Mouse (Mus musculus): ENCODE measurements around the gene S1pr5. TPM values are rescaled to one million over a fixed set of nuclear protein-coding genes. Genes with fewer than 3 reads are reported as not detected.
"Not testable (repeated sequence)": the region's sequence is repeated elsewhere in the genome, so short reads cannot be mapped to it uniquely, and the experiment has no call there.

S1pr5 gene
- total RNA-seq, 2 experiments from 2014 or later = 0.50 to 1.0 TPM

DNA sequence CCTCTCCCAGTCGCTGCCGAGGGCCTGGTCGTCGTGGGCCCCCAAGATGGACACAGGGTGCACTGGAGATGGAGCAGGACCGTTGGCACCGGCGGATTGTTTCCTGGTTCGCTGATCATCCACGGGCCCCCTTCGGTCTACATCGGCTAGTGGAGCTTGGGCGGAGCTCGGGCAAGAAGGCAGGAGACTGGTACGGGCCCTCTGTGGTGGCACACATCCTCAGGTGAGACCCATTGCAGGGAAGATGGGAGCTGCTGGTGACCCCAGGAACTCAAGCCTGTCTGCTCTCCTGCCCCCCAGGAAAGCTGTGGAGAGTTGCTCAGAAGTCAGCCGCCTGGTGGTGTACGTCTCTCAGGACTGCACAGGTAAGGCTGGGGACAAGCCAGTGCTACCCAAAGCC, 20.1 kb upstream of the S1pr5 start:
- no peak for DNase-seq (ENCODE audit: low spot score in 2 of 2)

DNA sequence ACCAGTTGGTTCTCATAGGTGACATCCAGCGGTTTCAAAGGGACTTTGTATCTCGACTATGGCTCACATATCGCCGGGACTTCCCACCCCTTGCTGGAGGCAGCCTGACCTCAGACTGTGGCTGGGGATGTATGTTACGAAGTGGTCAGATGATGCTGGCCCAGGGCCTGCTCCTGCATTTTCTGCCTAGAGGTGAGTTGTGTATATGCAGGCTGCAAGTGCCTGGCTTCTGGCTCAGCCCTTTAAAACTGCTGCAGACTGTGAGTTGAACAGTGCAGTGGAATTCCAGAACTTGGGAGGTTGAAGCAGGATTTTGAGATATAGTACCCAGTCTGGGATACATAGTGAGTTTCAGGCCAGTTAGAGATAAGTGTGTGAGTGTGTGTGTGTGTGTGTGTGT, 18.6 kb upstream of the S1pr5 start:
- no peak for DNase-seq (ENCODE audit: low spot score in 2 of 2)

DNA sequence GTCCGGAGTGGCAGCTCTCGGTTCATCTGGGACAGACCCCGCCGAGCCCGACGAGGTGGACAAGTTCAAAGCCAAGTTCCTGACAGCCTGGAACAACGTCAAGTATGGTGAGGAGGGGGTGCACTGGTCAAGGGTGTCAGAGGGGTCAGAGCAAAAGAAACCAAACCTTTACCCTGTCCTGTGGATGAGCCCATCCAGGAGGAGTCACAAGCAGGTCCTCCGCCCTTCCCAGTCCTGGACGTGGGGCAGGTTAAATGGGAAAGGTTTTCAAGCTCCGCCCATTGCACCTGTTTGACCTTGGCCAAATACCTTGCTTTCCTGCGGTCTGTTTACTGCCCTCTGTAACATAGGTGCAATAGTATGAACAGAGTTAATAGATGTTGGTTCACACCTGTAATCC, 17.4 kb upstream of the S1pr5 start:
- no peak for DNase-seq (ENCODE audit: low spot score in 2 of 2)

DNA sequence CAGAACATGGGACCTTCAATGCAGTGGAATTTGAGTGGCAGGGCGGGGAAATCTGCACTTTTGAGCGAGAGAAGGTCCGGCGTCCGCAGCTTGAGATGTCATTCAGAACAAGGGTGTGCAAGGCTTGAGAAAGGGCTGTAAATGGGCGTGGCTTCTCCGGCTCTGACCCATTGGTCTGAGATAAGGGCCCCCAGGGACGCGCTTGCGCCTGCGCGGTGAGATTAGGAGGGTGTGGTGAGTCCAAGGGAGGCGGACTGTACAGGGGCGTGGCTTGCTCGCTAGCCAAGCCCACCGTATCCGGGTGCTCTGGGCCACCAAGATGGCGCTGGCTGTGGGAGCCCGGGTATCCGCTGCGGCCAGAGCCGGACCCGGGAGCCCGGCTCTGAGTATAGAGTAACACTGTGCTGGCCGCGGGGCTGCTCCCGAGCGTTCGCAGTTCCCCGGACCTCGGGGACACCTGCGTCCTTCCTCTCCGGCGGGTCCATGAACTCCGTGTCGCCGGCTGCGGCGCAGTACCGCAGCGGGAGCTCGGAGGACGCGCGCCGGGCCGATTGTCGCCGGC, 16.8 kb upstream of the S1pr5 start, which contains the start of gene Atg4d:
Gene Atg4d, plus strand, starts transcription at position 294 of the 562 bp plus-strand sequence.
- DNase-seq (ENCODE audit: low spot score in 2 of 2) = peak; percentile 97

DNA sequence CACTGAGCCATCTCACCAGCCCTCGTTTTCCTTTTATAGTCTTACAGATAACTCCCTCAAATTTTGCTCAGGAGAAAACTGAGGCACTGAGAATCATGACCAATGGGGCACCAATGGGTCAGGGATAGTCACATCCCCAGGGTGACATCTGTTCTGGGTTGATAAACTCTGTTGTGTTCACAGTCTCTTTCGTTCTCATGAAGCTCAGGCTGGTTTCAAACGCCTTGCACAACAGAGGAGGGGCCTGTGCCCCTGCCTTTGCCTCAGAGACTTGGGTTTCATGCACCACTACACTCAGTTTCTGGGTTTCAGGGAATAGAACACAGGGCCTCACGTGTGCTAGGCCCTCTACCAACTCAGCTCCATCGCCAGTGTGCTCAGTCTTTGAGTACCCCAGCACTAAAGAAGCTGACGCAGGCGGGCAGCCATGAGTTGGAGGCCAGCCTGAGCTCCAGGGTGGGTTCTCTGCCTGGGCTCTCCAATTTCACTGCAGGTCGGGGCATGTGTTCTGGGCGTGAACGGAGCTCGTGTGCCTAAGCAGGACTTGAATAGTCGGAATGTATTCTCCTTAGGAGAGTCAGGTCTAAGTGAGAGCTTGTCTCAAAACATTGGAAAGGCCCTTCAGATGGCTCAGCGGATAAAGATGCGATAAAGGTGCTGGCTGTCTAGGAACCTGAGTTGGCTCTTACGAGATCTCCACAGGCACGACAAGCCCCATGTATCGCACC, 16.2 kb upstream of the S1pr5 start:
- no peak for DNase-seq (ENCODE audit: low spot score in 2 of 2)

DNA sequence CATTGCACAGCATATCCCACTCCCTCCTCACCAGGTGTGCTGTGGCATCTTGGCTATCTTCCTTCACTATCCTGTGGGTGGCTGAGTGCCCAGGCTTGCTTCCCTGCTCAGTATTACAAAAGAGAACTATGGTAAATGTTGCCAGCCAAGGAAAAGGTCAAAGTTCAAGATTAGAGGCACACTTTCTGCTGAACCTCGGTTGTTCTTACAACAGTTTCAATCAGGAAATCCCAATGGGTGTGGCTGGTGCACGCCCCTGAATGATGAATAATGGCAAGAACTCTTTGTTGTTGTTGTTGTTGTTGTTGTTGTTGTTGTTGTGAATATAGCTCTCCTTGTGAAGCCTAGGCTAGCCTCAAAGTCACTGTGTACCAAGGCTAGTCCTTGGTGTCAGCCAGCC, 13.6 kb upstream of the S1pr5 start:
- DNase-seq (ENCODE audit: low spot score in 2 of 2) = no peak

DNA sequence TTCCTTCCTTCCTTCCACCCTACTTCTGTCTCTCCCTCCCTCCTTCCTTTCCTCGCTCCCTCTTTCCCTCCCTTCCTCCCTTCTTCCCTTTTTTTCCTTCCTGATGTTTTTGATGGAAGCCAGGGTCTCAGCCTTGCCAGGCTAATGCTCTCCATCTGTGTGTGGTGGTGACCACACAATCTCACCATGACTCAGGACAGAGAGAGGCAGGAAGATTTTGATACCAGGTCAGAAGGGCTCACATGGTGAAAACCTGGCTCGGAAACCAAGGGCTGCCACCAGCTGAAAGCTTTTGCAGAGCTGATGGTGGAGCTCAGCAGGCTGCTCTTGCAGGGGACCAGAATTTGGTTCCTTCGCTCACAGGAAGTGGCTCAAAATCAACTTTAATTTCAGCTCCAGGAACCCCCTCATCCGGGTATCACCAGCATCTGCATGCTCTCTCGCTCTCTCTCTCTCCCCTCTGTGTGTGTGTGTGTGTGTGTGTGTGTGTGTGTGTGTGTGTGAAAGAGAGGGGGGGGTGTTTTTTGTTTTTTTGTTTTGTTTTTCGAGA, 12.3 kb upstream of the S1pr5 start:
- no peak for DNase-seq (ENCODE audit: low spot score in 2 of 2)

DNA sequence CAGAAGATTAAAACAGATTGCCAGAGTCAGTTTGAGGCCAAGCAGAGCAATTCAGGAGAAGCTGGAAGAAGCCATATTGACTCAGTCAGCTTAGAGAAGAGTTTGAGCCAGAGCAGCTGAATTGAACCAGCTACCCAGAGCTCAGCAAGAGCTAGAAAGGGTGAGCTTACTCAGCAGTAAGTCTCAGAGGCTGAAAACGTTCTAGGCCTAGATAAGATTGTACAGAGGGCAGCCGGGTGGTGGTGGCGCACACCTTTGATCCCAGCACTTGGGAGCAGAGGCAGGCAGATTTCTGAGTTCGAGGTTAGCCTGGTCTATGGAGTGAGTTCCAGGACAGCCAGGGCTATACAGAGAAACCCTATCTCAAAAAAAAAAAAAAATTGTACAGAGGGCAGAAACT, 8.1 kb upstream of the S1pr5 start:
- DNase-seq (ENCODE audit: low spot score in 2 of 2) = not testable (repeated sequence)

DNA sequence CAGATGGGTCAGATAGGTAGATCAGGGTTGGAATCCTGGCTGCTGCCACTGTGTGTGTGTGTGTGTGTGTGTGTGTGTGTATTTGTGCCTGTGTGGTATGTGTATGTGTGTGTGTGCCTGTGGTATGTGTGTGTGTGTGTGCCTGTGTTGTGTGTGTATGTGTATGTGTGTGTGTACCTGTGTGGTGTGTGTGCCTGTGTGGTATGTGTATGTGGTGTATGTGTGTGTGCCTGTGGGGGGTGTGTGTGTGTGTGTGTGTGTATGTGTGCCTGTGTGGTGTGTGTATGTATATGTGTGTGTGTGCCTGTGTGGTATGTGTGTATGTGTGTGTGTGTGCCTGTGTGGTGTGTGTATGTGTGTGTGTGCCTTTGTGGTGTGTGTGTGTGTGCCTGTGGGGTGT, 6.4 kb upstream of the S1pr5 start:
- DNase-seq (ENCODE audit: low spot score in 2 of 2) = no peak

DNA sequence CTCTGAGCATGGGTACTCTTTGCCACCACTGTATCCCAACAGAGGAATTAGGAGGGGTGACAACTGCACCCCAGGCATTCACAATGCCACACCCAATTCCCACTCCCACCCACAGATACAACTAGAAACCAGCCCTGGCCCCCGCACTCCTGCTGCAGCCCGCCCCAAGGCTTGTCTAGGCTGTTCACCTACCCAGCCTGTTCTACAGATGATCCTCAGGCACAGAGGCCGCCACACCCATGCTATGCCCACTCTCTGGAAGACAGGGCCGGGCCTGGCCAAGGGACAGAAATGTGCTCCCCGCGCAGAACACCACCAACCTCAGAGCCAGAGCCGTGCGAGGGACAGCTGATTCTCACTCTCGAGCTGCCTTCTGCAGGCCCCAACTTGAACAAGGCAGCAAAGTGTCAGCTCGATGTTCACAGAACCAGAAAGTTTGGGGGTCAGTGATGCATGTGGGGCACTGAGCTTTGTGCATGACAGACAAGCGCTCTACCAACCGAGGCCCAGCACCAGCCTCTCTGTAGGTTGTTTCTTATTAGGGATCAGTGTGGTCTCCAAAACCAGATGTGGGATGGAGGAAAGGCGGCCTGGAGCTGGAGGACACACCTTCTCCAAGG, 3.0 kb upstream of the S1pr5 start:
- no peak for DNase-seq (ENCODE audit: low spot score in 2 of 2)

DNA sequence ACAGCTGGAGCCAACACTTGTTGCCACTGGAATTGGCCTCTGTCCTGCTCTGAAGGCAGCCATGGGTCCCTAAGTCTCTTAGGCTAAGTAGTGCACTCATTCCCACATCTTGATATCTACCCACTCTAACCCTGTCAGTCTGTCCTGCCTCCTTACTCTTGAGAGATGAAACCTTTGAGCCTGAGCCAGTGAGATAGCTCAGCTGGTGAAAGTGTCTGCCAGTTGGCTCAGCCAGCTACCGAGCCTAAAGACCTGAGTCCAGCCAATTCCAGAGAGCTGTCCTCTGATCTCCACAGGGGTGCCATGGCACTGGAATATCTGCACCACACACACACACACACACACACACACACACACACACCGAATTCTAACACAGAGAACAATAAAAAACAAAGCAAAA, 2.3 kb upstream of the S1pr5 start:
- DNase-seq (ENCODE audit: low spot score in 2 of 2) = no peak

DNA sequence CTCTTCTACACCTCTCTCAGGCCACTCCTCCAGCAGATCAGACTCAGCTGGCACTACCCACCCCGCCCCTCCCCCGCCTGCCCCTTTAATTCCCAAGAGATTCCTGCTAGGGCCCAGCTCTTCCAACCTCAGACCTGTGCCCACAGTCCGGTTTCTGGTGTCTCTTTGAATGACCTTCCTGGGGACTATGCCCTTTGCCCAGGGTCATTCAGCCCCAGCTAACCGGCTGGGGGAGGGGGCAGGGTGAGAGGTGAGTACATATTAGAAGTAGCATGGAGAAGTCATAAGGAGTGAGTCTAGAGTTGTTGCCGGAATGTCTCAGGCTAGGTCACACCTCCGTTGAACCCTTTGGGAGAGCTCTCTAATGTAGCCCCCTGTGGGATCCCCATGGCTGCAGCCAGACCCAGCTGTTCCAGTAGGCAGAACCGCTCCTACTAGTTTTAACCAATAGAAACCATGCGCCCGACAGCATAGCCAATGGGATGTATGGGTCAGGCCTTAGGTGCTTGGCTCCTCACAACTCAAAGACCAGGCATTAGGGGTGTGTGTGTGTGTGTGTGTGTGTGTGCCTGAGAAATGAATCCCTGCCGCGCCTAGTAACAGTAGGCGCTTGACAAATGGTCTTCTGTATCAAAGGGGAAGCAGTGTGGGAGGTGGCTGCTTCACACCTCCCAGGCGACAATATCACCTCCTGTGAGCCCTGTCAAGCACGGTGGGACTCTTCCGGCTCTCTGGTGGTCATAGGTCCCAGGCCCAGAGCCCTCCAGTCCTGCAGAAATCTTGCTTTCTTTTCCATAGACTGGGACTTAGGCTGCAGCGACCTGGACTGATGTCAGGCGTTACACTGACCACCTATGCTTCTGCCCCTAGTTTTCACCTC, 1.6 kb upstream of the S1pr5 start:
- no peak for DNase-seq (ENCODE audit: low spot score in 2 of 2)

DNA sequence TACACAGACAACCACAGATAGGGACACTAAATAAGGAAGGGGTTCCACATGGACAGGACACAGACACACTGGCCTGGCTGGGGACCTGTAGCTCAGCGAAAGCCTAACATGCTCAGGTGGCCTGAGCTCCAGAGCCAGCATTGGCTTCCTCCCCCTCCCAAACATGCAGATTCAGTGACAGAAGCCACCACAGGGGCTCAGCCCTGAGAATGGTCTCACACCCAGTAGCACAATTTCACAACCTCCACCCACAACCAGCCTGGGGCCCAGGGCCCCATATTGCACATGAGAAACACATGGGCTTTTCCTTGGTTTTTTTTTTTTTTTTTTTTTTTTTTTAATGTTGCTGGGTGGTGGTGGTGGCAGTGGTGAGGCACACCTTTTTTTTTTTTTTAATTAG, 1.9 kb downstream of the S1pr5 start:
- DNase-seq (ENCODE audit: low spot score in 2 of 2) = no peak

DNA sequence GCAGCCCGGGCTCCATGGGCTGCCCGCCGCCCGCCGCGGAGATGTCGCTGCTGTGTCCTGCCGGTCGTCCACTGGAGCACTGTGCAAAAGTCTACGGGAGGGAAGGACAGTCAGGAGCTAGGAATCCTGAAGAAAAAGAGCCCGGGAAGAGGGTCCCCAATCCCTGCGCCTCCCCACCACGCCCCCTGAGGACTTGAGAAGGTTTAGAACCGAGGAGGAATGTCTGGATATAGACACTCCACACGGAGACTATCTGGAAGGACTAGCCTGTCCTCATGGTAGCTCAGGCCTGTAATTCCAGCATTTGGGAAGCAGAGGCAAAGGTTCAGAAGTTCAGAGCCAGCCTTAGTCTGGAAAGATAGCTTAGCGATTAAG, 3.1 kb downstream of the S1pr5 start:
- no peak for DNase-seq (ENCODE audit: low spot score in 2 of 2)

DNA sequence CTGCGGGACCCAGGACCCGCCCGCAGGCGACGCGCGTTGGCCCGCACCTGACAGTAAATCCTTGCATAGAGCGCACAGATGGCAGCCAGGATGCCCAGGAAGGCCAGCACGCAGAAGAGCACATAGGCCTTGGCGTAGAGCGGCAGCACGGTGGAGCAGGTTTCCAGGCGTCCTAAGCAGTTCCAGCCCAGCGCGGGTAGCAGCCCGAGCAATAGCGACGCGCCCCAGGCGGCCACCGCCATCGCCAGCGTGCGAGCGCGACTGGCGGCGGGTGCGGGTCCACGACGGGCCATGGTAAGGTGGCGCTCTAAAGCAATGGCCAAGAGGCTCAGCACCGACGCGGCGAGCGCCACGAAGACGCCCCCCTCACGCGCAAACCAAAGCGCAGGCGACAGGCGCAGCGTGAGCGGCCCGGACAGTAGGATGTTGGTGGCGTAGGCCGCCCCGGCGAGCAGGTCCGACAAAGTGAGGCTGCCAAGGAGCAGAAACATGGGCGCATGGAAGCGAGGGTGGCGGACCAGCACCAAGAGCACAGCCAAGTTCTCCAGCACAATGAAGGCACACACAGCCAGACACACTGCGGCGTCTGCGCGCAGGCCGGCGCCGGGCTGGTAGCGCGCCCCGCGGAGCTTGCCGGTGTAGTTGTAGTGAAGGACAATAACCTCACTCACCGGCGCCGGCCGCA, 3.7 kb downstream of the S1pr5 start:
- no peak for DNase-seq (ENCODE audit: low spot score in 2 of 2)

DNA sequence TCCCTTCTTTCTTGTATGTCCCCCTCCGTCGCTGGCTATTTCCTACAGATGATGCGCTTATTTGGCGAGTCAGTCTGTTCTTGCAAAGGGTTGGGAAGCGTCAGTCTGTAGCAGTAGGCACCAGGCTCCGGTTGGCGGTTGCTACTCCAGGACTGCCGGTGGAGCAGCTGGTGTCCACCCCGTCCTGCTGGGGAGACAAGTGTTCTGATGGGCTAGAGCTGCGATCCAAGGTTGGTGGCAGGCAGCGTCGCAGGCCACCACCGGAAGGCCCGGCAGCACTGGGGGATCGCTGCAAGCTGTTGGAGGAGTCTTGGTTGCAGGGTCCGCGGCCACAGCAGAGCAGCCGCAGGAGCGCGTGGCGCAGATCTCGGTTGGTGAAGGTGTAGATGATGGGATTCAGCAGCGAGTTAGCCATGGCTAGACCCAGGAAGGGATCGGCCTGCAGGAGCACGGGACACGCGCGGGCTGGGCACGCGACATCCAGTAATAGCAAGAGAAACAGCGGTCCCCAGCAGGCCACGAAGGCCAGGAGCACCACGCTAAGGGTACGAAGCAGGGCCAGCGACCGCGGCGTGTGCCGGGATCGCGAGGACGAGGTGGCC, 4.3 kb downstream of the S1pr5 start:
- no peak for DNase-seq (ENCODE audit: low spot score in 2 of 2)

DNA sequence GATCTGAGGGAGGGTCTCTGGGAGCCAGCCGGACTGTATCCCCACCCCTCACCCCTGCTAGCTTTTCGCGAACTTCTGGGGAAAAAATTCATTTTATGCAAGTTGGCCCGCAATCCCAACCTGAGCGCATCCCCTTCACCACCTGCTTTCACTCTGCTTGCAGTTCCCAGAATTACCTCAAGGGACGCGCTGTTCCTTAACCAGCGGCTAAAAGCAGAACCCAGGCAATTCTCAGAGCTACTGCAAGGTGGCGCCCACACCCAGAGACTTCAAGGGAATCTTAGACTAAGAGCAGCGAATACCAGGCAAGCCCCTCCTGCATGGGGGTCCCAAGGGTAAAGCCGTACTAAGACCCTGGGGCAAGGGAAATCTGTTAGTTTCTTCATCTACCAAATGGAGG, 6.9 kb downstream of the S1pr5 start:
- DNase-seq (ENCODE audit: low spot score in 2 of 2) = peak; percentile 64 to 67

DNA sequence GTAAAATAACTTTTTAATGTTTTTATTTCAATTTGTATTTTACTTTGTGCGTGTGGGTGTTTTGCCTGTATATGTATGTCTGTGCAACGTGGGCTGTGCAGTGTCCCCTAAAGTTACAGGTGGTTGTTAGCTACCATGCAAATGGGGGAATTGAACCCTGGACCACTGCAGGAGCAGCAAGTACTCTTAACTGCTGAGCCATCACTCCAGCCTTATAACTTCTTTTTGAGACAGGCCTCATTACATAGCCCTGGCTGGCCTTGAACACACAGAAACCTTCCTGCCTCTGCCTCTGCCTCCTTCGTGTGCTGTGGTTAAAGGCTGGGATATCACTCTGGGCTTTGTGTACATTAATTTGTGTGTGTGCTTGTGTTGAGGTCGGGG, 8.8 kb downstream of the S1pr5 start:
- DNase-seq (ENCODE audit: low spot score in 2 of 2) = no peak

DNA sequence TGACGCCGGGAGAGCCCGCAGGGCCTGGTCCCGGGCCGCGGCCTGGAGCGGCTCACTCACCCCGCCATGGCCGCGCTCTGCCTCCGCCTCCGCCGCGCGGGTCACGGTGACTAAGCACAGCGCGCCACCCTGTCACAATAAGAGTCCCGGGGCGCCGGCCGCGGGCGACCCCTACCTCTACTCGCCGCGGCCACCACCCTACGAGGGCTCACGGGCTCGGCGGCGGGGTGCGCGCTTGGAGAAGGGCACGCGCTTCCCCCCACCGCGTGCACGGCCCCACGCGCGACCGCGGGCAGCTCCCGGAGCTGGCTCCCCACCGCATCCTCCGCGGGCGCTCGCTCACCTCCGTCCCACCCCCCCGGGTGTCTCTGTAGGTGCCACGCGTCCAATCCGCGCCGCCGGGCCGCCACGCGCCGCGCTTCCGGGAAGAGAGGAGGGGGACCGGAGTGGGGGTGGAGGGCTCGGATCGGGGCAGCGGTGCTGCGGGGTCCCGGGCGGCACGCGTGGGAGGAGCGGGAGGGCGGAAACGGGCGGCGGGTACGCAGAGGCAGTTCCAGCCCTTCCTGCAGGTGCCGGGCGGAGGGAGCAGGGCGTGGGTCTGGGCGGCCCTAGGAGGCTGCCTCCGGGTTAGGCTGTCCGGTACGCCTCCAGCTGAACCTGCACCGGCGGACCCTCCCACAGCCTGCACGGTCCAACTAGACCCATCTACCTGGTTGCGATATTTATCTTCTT, 9.3 kb downstream of the S1pr5 start, which contains the start of gene Keap1:
Gene Keap1, minus strand, starts transcription at position 629 of the 732 bp plus-strand sequence.
- peak; percentile 88 for DNase-seq (ENCODE audit: low spot score in 2 of 2)

All from adrenal gland, adult 18-20 months (tissue).